Mouse (Mus musculus): Measurements from ENCODE around the gene Adora2b.

GRCm38 (mm10) chr11:62220756-62221510 is 27.9 kb upstream of the Adora2b start:
- TF ChIP-seq CTCF (IDR thresholded peaks at IDR 0.05 in 2 of 3, conservative IDR thresholded peaks at IDR 0.05 in 1 of 3; ENCODE audit: control insufficient read depth in 1 of 3, insufficient read depth in 1 of 3, low read depth in 2 of 3, low read length in 3 of 3, poor library complexity in 1 of 3, severe bottlenecking in 1 of 3) (no peak), TCF12 (IDR thresholded peaks at IDR 0.05; ENCODE audit: low read depth, low read length) (no peak), POLR2A (IDR thresholded peaks at IDR 0.05; ENCODE audit: control insufficient read depth in 1 of 2, insufficient read depth in 1 of 2, low read depth in 1 of 2, low read length in 2 of 2, poor library complexity in 1 of 2) (no peak), TAL1 (IDR thresholded peaks at IDR 0.05; ENCODE audit: low read length) (no peak), MXI1 (IDR thresholded peaks at IDR 0.05; ENCODE audit: low read depth, low read length) (no peak), USF1 (IDR thresholded peaks at IDR 0.05; ENCODE audit: low read depth, low read length) (no peak), MAX (IDR thresholded peaks at IDR 0.05; ENCODE audit: low read length) (no peak), ELF1 (IDR thresholded peaks at IDR 0.05; ENCODE audit: low read depth, low read length) (no peak), ZNF384 (IDR thresholded peaks at IDR 0.05; ENCODE audit: low read depth, low read length) (no peak), CHD1 (IDR thresholded peaks at IDR 0.05; ENCODE audit: low read depth, low read length) (no peak), SIN3A (IDR thresholded peaks at IDR 0.05; ENCODE audit: low read length) (no peak), RAD21 (IDR thresholded peaks at IDR 0.05; ENCODE audit: low read depth, low read length) (no peak), KAT2A (conservative IDR thresholded peaks at IDR 0.05; ENCODE audit: low read depth, low read length) (no peak)
